In genomic region chr10:87432306-87432705, GRCm38 (mm10) we compare ENCODE assay signal across 22 mouse cellular contexts.
DNase-seq lines count a peak whose midpoint lies in the region; ATAC-seq and TF ChIP-seq lines count a peak whose summit lies in the region.
"Had no signal": no experiment of that assay in that cellular context is flagged by ENCODE, and none has a peak within 500 bp of the region (broad histone marks: within the 10 kb centered on the region; RNA-seq: fewer than 3 reads in every experiment).

No protein-coding gene starts in this region.

- no peak overlapping the region for H3K4me2 ChIP-seq in forebrain, embryonic 14.5 days (ENCODE audit: low read length)
- no peak overlapping the region for H3K4me2 ChIP-seq in forebrain, postnatal 0 days (ENCODE audit: low read depth)
- H3K4me2 ChIP-seq: embryonic facial prominence, embryonic 13.5 days; embryonic facial prominence, embryonic 15.5 days; forebrain, embryonic 12.5 days had no signal

- peak; percentile 55 for DNase-seq in forebrain, embryonic 14.5 days (ENCODE audit: low spot score)
- no peak for DNase-seq in forebrain, postnatal 0 days
- DNase-seq in brain, embryonic 14.5 days (ENCODE audit: low read depth), result peak; percentile 75
- peak; percentile 74 for DNase-seq in retina, postnatal 1 day
- DNase-seq in heart, adult 9 months (ENCODE audit: low spot score in 2 of 2), result no peak
- no peak for DNase-seq in T-cell, adult 2 months (ENCODE audit: low spot score)
- DNase-seq: adrenal gland, adult 8-10 months; adrenal gland, postnatal 14 days; adrenal gland, postnatal 36 days; cerebellum, adult 11 months; cerebellum, adult 18-20 months; cerebellum, adult 8-10 months; cerebellum, adult 9-11 months; cerebellum, postnatal 14 days; cerebellum, postnatal 36 days; embryo, embryonic 11 days had no signal

- no peak for TF ChIP-seq POLR2A in brain, embryonic 14.5 days (IDR thresholded peaks at IDR 0.05; ENCODE audit: borderline replicate concordance, extremely low read depth, insufficient read depth, insufficient read length, poor library complexity, severe bottlenecking)

- peaks cover 3% of the 10 kb centered on the region; the same call in 1 of the 2 replicates for H3K4me1 ChIP-seq in forebrain, embryonic 14.5 days (ENCODE audit: control insufficient read depth, insufficient read depth, low read length)
- no peaks in the 10 kb centered on the region for H3K4me1 ChIP-seq in forebrain, postnatal 0 days (ENCODE audit: insufficient read depth)
- H3K4me1 ChIP-seq: embryonic facial prominence, embryonic 13.5 days; embryonic facial prominence, embryonic 15.5 days had no signal

- WGBS in forebrain, embryonic 14.5 days, result 19% methylated on average over 4 of the region's 4 CpGs
- WGBS in forebrain, postnatal 0 days, result 21% methylated on average over 4 of the region's 4 CpGs

- H3K4me3 ChIP-seq in forebrain, embryonic 14.5 days (ENCODE audit: low read depth, low read length), result no peak overlapping the region
- H3K4me3 ChIP-seq in forebrain, postnatal 0 days (ENCODE audit: low read depth, low read length), result no peak overlapping the region
- H3K4me3 ChIP-seq: embryonic facial prominence, embryonic 13.5 days; embryonic facial prominence, embryonic 15.5 days; erythroblast, embryonic 14.5 days; forebrain, embryonic 10.5 days; forebrain, embryonic 12.5 days had no signal

- no peaks in the 10 kb centered on the region for H3K27me3 ChIP-seq in forebrain, embryonic 14.5 days (replicated peaks; ENCODE audit: control insufficient read depth, insufficient read depth, low read length)
- H3K27me3 ChIP-seq in forebrain, postnatal 0 days (ENCODE audit: insufficient read depth, low read length), result no peaks in the 10 kb centered on the region
- H3K27me3 ChIP-seq: embryonic facial prominence, embryonic 13.5 days; embryonic facial prominence, embryonic 15.5 days had no signal

- no peaks in the 10 kb centered on the region for H3K9me3 ChIP-seq in forebrain, embryonic 14.5 days (replicated peaks; ENCODE audit: control insufficient read depth, low read length)
- no peaks in the 10 kb centered on the region for H3K9me3 ChIP-seq in forebrain, postnatal 0 days (ENCODE audit: low read length)
- H3K9me3 ChIP-seq: embryonic facial prominence, embryonic 13.5 days; embryonic facial prominence, embryonic 15.5 days; forebrain, embryonic 10.5 days; forebrain, embryonic 12.5 days had no signal

- TF ChIP-seq CTCF in forebrain, postnatal 0 days (IDR thresholded peaks at IDR 0.05; ENCODE audit: low read depth), result no peak
- TF ChIP-seq CTCF in brain, embryonic 14.5 days (IDR thresholded peaks at IDR 0.05; ENCODE audit: borderline replicate concordance, extremely low read depth, insufficient read depth, insufficient read length), result no peak

- no peak overlapping the region for H3K9ac ChIP-seq in forebrain, embryonic 14.5 days (ENCODE audit: low read length)
- no peak overlapping the region for H3K9ac ChIP-seq in forebrain, postnatal 0 days
- H3K9ac ChIP-seq: embryonic facial prominence, embryonic 13.5 days; embryonic facial prominence, embryonic 15.5 days; forebrain, embryonic 12.5 days had no signal

- no peak overlapping the region for H3K27ac ChIP-seq in forebrain, embryonic 14.5 days (ENCODE audit: low read depth, low read length)
- H3K27ac ChIP-seq in forebrain, postnatal 0 days (ENCODE audit: low read depth, low read length), result no peak overlapping the region
- H3K27ac ChIP-seq: embryonic facial prominence, embryonic 13.5 days; embryonic facial prominence, embryonic 15.5 days; forebrain, embryonic 10.5 days; forebrain, embryonic 12.5 days had no signal

- H3K36me3 ChIP-seq in forebrain, embryonic 14.5 days (ENCODE audit: control insufficient read depth, insufficient read depth, low read length), result no peaks in the 10 kb centered on the region
- no peaks in the 10 kb centered on the region for H3K36me3 ChIP-seq in forebrain, postnatal 0 days (ENCODE audit: insufficient read depth)
- H3K36me3 ChIP-seq: embryonic facial prominence, embryonic 13.5 days; embryonic facial prominence, embryonic 15.5 days; forebrain, embryonic 10.5 days; forebrain, embryonic 12.5 days had no signal

- no peak for ATAC-seq in forebrain, embryonic 14.5 days
- no peak for ATAC-seq in forebrain, postnatal 0 days
- ATAC-seq: activated CD4-positive, CD25-positive, alpha-beta regulatory T cell, adult 4 months had no signal

Comparison
In these comparisons a context has a peak if more than half of its experiments do, and no peak if none do; other contexts are left out.
1. DNase-seq: peak in forebrain, embryonic 14.5 days (single experiment), brain, embryonic 14.5 days (single experiment) and retina, postnatal 1 day (single experiment); none in forebrain, postnatal 0 days (single experiment), heart, adult 9 months (0 of 2) and T-cell, adult 2 months (single experiment).